Mouse (Mus musculus) G1E (cell line): ENCODE results near the gene S100a14.

ENCODE experiments used
- CTCF ChIP-seq: IDR thresholded peaks from 2 replicates; pipeline ENCODE4 v1.5.1; 2012; ENCODE audit warnings: low read depth, low read length, inconsistent platforms, mixed read lengths
- GATA1 ChIP-seq: IDR thresholded peaks from 2 replicates; pipeline ENCODE4 v1.6.1; 2012; ENCODE audit warnings: borderline replicate concordance, low read length, inconsistent platforms, mixed read lengths
- POLR2AphosphoS5 ChIP-seq: IDR thresholded peaks from 2 replicates; pipeline ENCODE4 v1.6.1; 2012; ENCODE audit warnings: low read depth, low read length, inconsistent platforms; ENCODE audit not compliant: insufficient replicate concordance

DNA sequence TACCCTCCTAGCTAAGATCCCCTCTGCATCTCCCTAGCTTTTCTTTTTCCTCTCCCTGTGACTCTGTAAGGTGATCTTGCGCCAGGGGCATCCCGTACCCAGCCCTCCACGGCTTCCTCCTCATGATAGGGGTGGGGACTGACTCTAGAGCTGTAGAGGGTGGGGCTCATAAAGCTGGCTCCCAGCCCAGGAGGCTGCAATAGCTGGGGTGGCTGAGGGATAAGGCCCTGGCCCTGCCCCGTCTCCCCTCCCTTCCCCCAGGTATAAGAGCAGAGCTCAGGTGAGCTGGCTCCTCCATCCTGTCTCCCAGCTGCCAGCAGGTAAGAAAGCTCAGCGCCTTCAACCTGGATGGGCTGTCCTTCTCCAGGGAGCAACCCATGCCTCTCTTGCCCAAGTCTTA, at the start of gene S100a14:
- no peak for TF ChIP-seq POLR2AphosphoS5
- TF ChIP-seq CTCF: no peak
- TF ChIP-seq GATA1: no peak
